Comparison of ENCODE assay signal across 8 mouse cellular contexts in genomic region chr9:48646251-48646650, GRCm38 (mm10). TPM values are rescaled to one million over a fixed set of nuclear protein-coding genes. Genes with fewer than 3 reads are reported as not detected.
DNase-seq lines count a peak whose midpoint lies in the region; ATAC-seq and TF ChIP-seq lines count a peak whose summit lies in the region.

No protein-coding gene starts in this region.

- no peak for TF ChIP-seq POLR2A in brain, embryonic 14.5 days (IDR thresholded peaks at IDR 0.05; ENCODE audit: borderline replicate concordance, extremely low read depth, insufficient read depth, insufficient read length, poor library complexity, severe bottlenecking)

- DNase-seq in MN1 (ENCODE audit: low spot score), result peak; percentile 81
- DNase-seq in brain, embryonic 14.5 days (ENCODE audit: low read depth), result peak; percentile 94
- DNase-seq in heart, postnatal 25 days (ENCODE audit: low spot score), result peak; percentile 57
- DNase-seq in layer of hippocampus, adult 9-10 months (ENCODE audit: low spot score), result peak; percentile 91
- peak; percentile 87 for DNase-seq in lung, postnatal 25 days (ENCODE audit: low spot score)
- DNase-seq in retina, postnatal 7 days (ENCODE audit: low read depth, low spot score), result peak; percentile 81

- intact Hi-C loops in heart, postnatal 25 days (cut with DNase I), result loop anchor here (1.0 to 5.0 kb wide), 6 partner anchors 61 to 406 kb away; no protein-coding TSS in a partner anchor

- peak; percentile 90 for TF ChIP-seq CTCF in brain, embryonic 14.5 days (IDR thresholded peaks at IDR 0.05; ENCODE audit: borderline replicate concordance, extremely low read depth, insufficient read depth, insufficient read length)

- ATAC-seq in erythroblast, adult 5-6 weeks (replicated peaks; ENCODE audit: low FRiP score, poor library complexity, severe bottlenecking), result peak; percentile 69
- ATAC-seq in erythroid progenitor cell, adult 5-6 weeks (replicated peaks; ENCODE audit: low FRiP score, poor library complexity, severe bottlenecking), result no peak; the same call in 1 of the 2 replicates

RNA-seq across cellular contexts. Expression of gene Nnmt, which starts 41.3 kb away (rescaled TPM):
- polyA plus RNA-seq in brain, embryonic 14.5 days (2012; rRNA removed), result 0.34 and 0.81 TPM in 2 replicates
- not detected in 2 replicates for total RNA-seq in erythroblast, adult 5-6 weeks (2015; ENCODE audit: low replicate concordance)
- total RNA-seq in erythroblast, adult 5-6 weeks (2017; ENCODE audit: low replicate concordance), result not detected in 2 replicates
- 1 to 10 TPM; 5.1 to 5.5 TPM for total RNA-seq in heart, postnatal 25 days (2021)
- total RNA-seq in erythroid progenitor cell, adult 5-6 weeks (2015; ENCODE audit: low replicate concordance), result 14.3 TPM in 1 of 2 replicates, not detected in the other
- total RNA-seq in erythroid progenitor cell, adult 5-6 weeks (2017; ENCODE audit: low replicate concordance), result not detected in 2 replicates
